Mouse (Mus musculus) naive thymus-derived CD4-positive, alpha-beta T cell, adult 2 months (primary cell): ENCODE data around the gene Pex7.

Experiments used
- DNase-seq: peaks from one replicate; pipeline ENCODE4 v3.0.0-alpha.2; 2011; ENCODE audit warnings: low read depth

Pex7 gene

GRCm38 (mm10) chr10:19907246-19907804 is at the start of gene Pex7:
Gene Pex7 (minus strand): TSS chr10:19907689.
- DNase-seq: peak; percentile 99

DNA sequence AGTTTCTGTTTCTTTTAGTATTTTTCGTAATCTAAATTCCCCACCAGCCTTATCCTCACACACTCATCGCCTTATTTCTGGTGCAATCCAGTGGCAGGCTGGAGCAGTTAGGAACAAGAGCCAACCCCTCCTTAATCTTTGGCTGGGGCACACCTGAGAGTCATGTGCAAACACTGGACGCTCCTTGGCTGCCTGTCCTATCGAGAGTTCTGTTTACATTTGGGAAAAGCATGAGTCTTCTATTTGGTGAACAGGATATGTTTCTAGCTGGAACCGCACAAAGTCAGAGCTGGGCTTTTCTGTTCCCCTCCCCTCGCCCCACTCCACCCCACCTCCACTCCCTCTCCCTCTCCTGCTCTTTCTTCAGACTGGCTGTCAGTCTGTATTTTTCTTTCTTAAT is 49.3 kb upstream of the Pex7 start:
- DNase-seq: no peak

DNA sequence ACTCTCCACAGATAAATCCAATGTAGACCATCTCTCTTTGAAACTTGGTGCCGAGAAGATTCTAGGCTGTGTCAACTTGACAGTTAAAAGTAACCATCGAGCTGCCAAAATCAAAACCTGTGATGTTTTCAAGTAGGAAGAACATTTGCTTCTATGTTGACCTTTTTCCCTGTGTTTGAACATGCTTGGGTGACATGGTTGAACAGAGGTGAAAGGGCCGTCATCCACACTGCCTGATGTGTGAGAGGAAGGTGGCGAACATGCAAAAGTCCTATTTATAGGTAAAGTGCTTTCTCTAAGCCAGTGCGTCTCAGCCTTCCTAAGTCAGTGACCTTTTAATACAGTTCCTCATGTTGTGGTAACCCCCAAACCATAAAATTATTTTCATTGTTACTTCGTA is 48.3 kb upstream of the Pex7 start:
- DNase-seq: no peak

DNA sequence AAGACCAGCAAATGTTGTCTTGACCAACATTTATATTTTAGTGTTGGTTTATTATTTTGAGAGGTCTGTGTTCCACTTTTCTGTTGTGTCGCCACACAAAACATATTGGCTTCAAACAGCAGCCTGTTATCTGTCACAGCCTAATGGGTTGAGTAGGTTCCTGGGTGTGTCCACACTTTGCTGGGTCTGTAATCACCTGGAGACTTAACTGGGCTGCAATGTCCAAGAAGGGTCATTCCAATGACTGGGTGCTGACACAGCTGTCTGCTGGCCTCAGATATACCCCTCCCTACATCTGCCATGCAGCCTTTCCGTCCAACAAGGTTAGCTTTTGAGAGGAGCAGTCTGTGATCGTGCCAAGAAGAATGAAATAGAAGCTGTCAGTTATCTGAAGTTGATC is 47.1 kb upstream of the Pex7 start:
- no peak for DNase-seq

GRCm38 (mm10) chr10:19953032-19953761 is 45.7 kb upstream of the Pex7 start:
- no peak for DNase-seq

DNA sequence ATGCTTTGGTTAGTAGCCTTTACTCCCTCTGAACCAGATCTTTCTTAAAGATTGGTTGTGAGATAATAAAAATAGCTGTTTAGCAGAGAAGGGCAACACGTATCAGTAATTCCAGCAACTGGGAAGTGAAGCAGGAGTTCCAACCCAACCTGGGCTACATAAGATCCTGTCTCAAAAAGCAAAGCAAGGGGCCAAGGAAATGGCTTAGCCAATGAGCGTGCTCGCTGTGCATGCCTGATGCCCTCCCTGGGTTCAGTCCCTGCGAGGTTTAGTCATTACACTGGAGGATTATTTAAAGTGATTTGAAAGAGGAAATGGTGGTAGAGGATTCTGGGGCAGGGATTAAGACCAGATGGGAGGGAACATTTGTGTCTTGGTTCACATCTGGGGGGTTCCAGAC is 41.6 kb upstream of the Pex7 start:
- DNase-seq: no peak

GRCm38 (mm10) chr10:19948381-19948780 is 40.9 kb upstream of the Pex7 start:
- DNase-seq: no peak

DNA sequence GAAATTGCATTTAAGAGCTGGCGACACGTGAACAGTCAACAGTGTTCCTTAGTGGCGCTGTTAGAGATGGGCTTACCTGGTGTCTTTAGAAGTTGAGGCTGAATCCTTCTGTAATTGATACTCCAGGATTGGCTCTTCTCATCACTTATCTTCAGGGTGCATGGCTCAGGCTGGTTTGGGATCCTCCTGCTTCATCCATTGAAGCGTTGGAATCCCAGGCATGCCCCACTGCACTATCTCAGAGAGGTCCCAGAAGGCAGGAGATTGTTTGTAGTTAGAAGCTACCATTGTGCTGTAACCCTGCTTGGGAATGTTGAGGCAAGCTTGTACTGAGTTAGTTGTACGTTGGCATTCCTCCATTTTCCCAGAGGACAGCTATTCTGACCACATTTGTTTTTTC is 40.4 kb upstream of the Pex7 start:
- DNase-seq: no peak

- no peak for DNase-seq
Observed at GRCm38 (mm10) chr10:19947441-19947840, 40.0 kb upstream of the Pex7 start.

GRCm38 (mm10) chr10:19946644-19947043 is 39.2 kb upstream of the Pex7 start:
- DNase-seq: no peak

GRCm38 (mm10) chr10:19945651-19946050 is 38.2 kb upstream of the Pex7 start:
- no peak for DNase-seq

- DNase-seq: no peak
Observed at GRCm38 (mm10) chr10:19942621-19943020, 35.1 kb upstream of the Pex7 start.

DNA sequence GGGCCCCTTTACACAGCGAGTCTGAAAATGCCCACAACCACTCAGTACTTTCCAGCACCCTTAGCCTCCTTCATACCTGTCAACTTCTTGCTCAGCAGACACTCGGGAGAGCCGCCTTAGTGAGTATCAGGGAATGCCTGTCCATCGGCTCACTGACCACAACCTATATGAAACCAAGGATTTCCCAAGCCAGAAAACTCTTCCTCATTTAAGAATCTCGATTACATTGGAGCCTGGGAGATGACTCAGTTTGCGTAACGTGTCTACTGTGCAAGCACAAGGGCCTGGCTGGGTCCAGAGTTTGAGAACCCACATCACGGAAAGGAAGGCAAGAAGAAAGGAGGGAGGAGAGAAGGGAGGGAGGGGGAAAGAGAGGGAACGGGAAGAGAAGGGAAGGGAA is 34.4 kb upstream of the Pex7 start:
- DNase-seq: no peak

GRCm38 (mm10) chr10:19941063-19941462 is 33.6 kb upstream of the Pex7 start:
- peak; percentile 26 for DNase-seq

DNA sequence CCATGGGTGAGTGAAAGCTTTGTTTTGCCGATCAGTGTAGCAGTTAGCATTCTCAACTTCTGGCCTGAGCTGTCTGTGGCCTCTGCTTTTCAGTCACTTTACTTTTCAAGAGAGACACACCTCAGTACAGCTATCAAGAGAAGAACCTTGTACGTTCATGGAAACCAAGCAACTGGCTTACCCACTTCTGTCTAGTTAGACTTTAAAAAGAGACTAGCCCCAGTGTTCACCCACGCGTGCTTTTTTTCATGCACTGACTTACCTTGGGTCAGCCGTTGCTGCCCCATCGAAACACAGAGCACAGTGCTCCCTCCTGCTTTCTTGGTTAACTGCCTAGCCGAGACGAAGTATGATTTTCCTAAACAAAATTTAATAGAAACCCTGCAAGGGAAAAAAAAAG is 33.1 kb upstream of the Pex7 start:
- DNase-seq: no peak

GRCm38 (mm10) chr10:19940127-19940526 is 32.6 kb upstream of the Pex7 start:
- no peak for DNase-seq

DNA sequence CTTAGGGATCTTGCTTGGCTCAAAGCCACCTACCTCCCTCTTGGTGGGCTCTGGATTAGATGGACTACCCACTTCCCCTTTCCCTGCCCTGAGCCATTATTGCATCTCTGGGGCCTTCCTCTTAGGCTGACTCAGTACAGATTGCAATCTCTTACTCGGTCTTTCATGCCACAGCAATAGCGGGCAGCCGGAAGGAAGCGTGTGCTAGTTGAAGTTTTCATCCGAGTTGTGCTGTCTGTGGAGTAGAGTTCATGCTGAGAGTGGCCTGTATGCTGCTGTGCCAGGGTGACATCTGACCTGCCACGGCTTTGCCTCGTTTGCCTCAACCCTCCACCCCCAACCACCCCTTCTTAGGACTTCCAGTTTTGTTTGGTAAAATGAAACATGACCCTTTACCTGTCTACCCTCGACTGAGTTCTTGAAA is 31.8 kb upstream of the Pex7 start:
- peak; percentile 69 for DNase-seq

DNA sequence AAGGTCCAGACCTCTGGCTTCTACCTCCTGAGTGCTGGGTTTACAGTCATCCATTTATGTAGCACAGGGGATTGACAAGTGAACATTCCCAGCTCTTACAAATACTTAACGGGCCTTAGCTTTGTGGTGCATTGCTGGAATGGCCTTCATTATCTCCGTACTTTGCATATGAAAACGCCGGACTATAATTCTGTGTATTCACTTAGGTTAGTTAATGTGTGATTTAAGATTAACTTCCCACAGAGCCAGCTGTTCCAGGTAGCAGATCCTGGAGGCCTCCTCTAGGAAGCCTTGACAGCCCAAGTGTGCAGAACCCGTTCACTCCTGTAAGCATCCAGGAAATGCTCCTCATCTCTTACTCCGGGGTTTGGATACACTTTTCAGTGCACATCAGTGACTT is 31.2 kb upstream of the Pex7 start:
- no peak for DNase-seq

- DNase-seq: no peak
Observed at GRCm38 (mm10) chr10:19936961-19937708, 29.6 kb upstream of the Pex7 start.

GRCm38 (mm10) chr10:19935821-19936367 is 28.4 kb upstream of the Pex7 start:
- no peak for DNase-seq

GRCm38 (mm10) chr10:19935295-19935623 is 27.8 kb upstream of the Pex7 start:
- peak; percentile 44 for DNase-seq

DNA sequence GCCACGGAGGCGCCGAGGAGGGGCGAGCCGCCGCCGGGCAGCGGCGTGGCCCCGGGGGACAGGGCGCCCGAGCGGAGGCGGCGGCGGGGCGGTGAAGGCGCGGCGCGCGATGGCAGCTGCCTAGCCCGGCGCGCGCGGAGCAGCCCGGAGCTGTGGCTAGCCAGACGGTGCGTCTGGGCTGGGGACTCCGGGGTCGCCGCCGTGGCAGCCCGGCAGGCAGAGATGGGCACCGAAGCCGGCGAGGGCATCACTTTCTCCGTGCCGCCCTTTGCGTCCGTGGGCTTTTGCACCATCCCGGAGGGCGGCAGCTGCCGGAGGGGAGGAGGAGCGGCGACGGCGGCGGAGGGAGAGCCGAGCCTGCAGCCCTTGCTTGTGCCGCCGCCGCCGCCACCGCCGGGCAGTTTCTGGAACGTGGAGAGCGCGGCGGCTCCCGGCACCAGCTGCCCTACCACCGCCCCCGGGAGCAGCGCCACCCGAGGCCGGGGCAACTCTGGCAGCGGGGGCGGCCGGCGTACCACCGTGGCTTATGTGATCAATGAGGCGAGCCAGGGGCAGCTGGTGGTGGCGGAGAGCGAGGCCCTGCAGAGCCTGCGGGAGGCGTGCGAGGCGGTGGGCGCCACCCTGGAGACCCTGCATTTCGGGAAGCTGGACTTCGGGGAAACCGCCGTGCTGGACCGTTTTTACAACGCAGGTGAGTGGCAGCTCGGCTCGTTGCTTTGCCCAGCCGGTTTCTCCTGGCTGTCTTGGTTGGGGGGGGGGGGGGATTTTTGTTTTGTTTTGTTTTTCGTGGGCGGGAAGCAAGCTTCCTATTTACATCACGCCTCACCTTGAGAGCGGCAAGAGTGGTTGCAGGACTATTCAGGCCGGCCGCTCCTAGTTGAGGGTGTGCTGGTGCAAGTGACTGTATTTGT is 27.1 kb upstream of the Pex7 start, which contains the start of gene Map3k5:
TSS of gene Map3k5 (plus strand) at position 89 of the 911 bp plus-strand sequence.
- DNase-seq: peak; percentile 73
